In genomic region chr11:69682209-69682839, GRCm38 (mm10) we compare ENCODE assay signal across 1 mouse cellular context.
A peak's percentile ranks its signal among the peaks of the same experiment; 100 is the strongest.
TF ChIP-seq lines count a peak whose summit lies in the region.

No protein-coding gene starts in this region.

TF ChIP-seq in MEL, 35 proteins besides CTCF, POLR2A, EP300 and RAD21 (continued from another document):
- TF ChIP-seq NRF1 (IDR thresholded peaks at IDR 0.05; ENCODE audit: insufficient read depth, low read depth, low read length, poor library complexity, severe bottlenecking) = no peak
- peak; percentile 92; the same call in 1 of the 2 replicates for TF ChIP-seq CHD1 (IDR thresholded peaks at IDR 0.05; ENCODE audit: low read depth, low read length)
- TF ChIP-seq MYC (IDR thresholded peaks at IDR 0.05; ENCODE audit: low read depth, low read length) = peak; percentile 40; the same call in 1 of the 2 replicates
- no peak for TF ChIP-seq TCF12 (IDR thresholded peaks at IDR 0.05; ENCODE audit: low read depth, low read length)
- no peak for TF ChIP-seq MYB (IDR thresholded peaks at IDR 0.05; ENCODE audit: low read depth, low read length)
- TF ChIP-seq HCFC1 (IDR thresholded peaks at IDR 0.05; ENCODE audit: low read depth, low read length) = 0 out of 2 replicates have a peak, but pooled peaks have one; percentile 12
